Mouse (Mus musculus) limb, embryonic 10.5 days (tissue): Measurements from ENCODE around the gene Sod3. TPM values are rescaled to one million over a fixed set of nuclear protein-coding genes. Genes with fewer than 3 reads are reported as not detected.

Source experiments
- DNase-seq: peaks from one replicate; pipeline ENCODE4 v3.0.0-alpha.2; 2017; ENCODE audit warnings: low spot score
- H3K27ac ChIP-seq: fragments of 300-500 bp; sonication (generic); 2 replicates; pipeline ENCODE4 v1.5.1; 2016; ENCODE audit warnings: mild to moderate bottlenecking
- H3K27me3 ChIP-seq: fragments of 300-500 bp; sonication (generic); 2 replicates; pipeline ENCODE4 v1.6.1; 2016; ENCODE audit warnings: low read depth, mild to moderate bottlenecking; ENCODE audit not compliant: poor library complexity, severe bottlenecking
- H3K36me3 ChIP-seq: fragments of 300-500 bp; sonication (generic); 2 replicates; pipeline ENCODE4 v1.6.1; 2016; ENCODE audit warnings: mild to moderate bottlenecking, moderate library complexity
- H3K4me1 ChIP-seq: fragments of 300-500 bp; sonication (generic); 2 replicates; pipeline ENCODE4 v1.6.1; 2016
- H3K4me3 ChIP-seq: fragments of 300-500 bp; sonication (generic); 2 replicates; pipeline ENCODE4 v1.5.1; 2016; ENCODE audit warnings: mild to moderate bottlenecking, moderate library complexity
- H3K9me3 ChIP-seq: fragments of 300-500 bp; sonication (generic); replicated peaks from 2 replicates; pipeline ENCODE4 v1.6.1; 2016; ENCODE audit warnings: mild to moderate bottlenecking
- WGBS: fragments of 180-500 bp; shearing (Covaris S2); methylation state at CpG from one replicate; pipeline ENCODE4 v1.1.7; 2016; 5-methylcytosine and 5-hydroxymethylcytosine counted together
- polyA plus RNA-seq: library from polyadenylated mRNA; unstranded; fragments of >200 nt; fragmentation: Nextera tagmentation; extraction: Ambion mirVana; gene quantifications from 2 replicates; pipeline ENCODE4 v1.2.1, GENCODE M21; 2016

Sod3 gene
- polyA plus RNA-seq, 1 experiment from 2014 or later = not detected

DNA sequence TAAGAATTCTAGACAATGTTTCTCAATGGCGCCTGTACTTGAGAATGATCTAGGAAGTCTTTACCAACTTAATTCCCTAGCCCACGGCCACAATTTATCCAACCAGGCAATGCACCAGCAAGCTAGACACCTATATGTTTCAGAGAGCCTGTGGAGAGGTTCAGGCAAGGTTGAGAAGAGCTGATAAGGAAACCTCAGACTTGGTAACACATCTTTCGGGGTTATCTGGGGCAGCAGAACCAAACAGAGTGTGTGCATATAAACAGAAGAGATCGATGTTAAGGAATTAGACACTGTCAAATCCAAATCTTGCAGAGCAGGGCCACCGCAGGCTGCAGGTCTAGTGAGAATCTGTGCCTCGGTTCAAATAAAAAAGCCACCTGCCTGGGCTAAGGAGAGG lies 5.5 kb upstream of the Sod3 start:
- Histone ChIP-seq H3K27me3 (no peaks in the 10 kb centered on the region), H3K36me3 (no peaks in the 10 kb centered on the region), H3K27ac (no peak overlapping the region), H3K4me3 (no peak overlapping the region), H3K4me1 (peaks cover 10% of the 10 kb centered on the region), H3K9me3 (no peaks in the 10 kb centered on the region)
- WGBS = 91% methylated on average over 6 of the region's 6 CpGs
- DNase-seq = no peak

DNA sequence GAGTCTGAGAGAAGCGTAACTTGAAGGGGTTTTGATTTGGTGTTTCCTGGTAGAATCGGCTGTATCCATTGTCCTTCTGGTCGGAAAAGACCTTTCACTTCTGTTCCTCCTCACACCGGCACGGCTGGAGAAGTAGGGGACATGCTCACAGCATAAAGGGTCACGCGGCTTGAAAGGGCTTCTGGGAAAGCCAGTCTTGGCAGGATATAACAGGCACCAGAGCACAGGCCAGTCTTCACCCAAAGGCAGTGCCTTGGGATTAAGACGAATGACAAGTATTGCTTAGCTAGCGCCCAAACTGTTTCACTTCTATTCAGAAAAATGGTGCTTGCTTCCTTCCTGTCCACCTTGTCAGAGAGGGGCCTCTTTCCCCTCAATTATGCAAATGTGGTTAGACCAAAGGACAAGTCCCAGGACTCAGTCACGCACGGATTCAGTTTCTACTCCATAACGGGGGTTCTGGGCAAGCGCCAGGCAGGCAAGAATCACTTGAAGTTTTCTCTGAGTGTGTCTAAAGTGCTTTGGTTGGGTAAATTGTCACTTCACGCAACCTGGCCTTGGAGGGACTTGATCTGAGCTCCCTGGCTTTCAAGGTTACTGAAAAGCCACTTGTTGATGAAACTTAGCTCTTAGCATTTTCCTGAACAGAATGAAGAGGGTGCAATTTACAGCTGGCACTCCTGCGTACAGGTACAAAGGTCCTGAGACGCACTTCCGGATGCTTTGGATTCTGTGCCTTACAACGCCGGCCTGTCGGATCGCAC lies 3.1 kb upstream of the Sod3 start:
- Histone ChIP-seq H3K27ac (no peak overlapping the region), H3K4me3 (no peak overlapping the region), H3K27me3 (no peaks in the 10 kb centered on the region), H3K36me3 (no peaks in the 10 kb centered on the region), H3K9me3 (no peaks in the 10 kb centered on the region), H3K4me1 (peaks cover 22% of the 10 kb centered on the region)
- no peak for DNase-seq
- 80% methylated on average over 21 of the region's 21 CpGs for WGBS

DNA sequence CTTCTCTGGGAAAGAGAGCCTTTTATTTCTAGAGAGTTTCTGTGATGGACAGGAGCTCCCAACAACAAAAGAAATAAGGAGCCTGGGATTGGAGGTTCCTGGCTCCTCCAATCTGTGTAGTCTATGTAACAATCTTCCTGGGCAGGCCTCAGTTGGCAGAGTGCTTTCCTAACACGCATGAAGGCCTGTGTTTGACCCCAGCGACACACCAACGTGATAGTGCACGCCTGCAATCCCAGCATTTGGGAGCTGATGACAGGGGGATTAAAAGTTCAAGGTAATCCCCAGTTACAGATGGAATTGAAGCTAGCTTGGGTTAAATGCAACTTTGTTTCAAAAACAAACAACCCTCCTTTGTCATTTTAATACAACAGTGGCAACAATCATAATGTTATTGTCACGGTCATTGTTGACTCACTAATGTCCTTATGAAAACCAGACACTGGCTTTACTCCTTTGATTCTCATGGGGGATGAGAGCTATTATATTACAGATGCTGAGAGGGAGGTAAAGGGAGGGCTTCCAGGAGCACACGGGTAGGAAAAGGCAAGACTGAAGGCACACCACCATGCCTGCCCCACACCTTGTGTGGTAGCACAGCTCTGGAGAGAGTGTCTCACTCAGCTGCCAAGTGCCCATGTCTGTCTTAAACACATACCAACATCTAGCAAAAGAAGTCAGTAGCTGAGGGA lies 669 bp upstream of the Sod3 start:
- no peaks in the 10 kb centered on the region for H3K9me3 ChIP-seq
- peaks cover 17% of the 10 kb centered on the region for H3K4me1 ChIP-seq
- DNase-seq = no peak
- no peaks in the 10 kb centered on the region for H3K36me3 ChIP-seq
- no peak overlapping the region for H3K4me3 ChIP-seq
- 70% methylated on average over 6 of the region's 6 CpGs for WGBS
- H3K27me3 ChIP-seq = peaks cover 1% of the 10 kb centered on the region; the same call in 1 of the 2 replicates
- H3K27ac ChIP-seq = no peak overlapping the region

GRCm38 (mm10) chr5:52364521-52364920 lies 930 bp downstream of the Sod3 start:
- 39% methylated on average over 5 of the region's 5 CpGs for WGBS
- H3K36me3 ChIP-seq = no peaks in the 10 kb centered on the region
- peaks cover 14% of the 10 kb centered on the region for H3K27me3 ChIP-seq
- DNase-seq = no peak
- H3K4me3 ChIP-seq = no peak overlapping the region
- peaks cover 17% of the 10 kb centered on the region for H3K4me1 ChIP-seq
- H3K27ac ChIP-seq = no peak overlapping the region
- no peaks in the 10 kb centered on the region for H3K9me3 ChIP-seq

- Histone ChIP-seq H3K27me3 (peaks cover 14% of the 10 kb centered on the region), H3K4me3 (no peak overlapping the region), H3K9me3 (no peaks in the 10 kb centered on the region), H3K4me1 (peaks cover 13% of the 10 kb centered on the region), H3K27ac (no peak overlapping the region), H3K36me3 (no peaks in the 10 kb centered on the region)
- 93% methylated on average over 5 of the region's 5 CpGs for WGBS
- DNase-seq = no peak
These were observed 2.3 kb downstream of the Sod3 start for GRCm38 (mm10) chr5:52365930-52366329.

DNA sequence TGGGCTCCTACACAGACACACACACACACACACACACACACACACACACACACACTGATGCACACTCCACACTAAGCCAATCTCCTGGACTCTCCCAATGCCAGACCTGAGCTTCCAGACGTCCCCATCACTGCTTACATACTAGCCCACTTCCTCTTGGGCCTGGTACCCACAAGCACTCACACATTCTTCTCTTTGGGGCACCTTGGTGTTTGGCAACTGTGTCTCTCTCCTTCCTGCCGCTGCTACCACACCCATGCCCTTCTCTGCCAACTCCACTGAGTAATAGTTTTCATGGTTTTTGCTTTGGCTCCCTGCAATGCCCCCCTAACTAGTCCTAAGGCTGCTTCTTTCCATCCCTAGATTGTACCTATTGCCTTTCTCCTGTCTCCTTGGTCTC lies 3.1 kb downstream of the Sod3 start:
- 73% methylated on average over 2 of the region's 2 CpGs for WGBS
- Histone ChIP-seq H3K36me3 (no peaks in the 10 kb centered on the region), H3K27me3 (peaks cover 14% of the 10 kb centered on the region), H3K4me3 (no peak overlapping the region), H3K9me3 (no peaks in the 10 kb centered on the region), H3K4me1 (peaks cover 13% of the 10 kb centered on the region), H3K27ac (no peak overlapping the region)
- DNase-seq = no peak

GRCm38 (mm10) chr5:52367866-52368840 lies 4.6 kb downstream of the Sod3 start:
- Histone ChIP-seq H3K27me3 (peaks cover 14% of the 10 kb centered on the region), H3K4me1 (peaks cover 11% of the 10 kb centered on the region), H3K36me3 (no peaks in the 10 kb centered on the region), H3K4me3 (peak overlapping the region; percentile 27; the same call in 1 of the 2 replicates), H3K9me3 (no peaks in the 10 kb centered on the region), H3K27ac (peak overlapping the region; percentile 66)
- 59% methylated on average over 63 of the region's 63 CpGs for WGBS
- peak; percentile 34 for DNase-seq

DNA sequence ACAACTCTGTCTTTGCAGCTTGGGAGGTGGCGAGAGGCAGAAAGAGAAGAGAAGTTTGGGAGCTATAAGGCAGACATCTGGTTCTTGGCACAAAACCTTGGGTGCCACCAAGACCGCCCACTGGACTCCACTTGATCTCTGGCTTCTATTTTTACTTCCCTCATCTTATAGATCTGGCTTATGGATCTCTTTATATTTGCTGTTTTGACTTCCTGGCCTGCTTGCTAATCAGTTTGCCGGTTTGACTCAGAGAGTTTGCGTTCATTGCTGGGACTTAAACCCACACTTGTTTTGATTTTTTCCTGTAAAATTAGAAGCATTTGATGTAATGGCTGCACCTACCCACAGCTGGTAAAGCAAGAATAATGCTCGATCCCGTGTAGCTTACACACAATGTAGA lies 7.3 kb downstream of the Sod3 start:
- Histone ChIP-seq H3K9me3 (no peaks in the 10 kb centered on the region), H3K36me3 (no peaks in the 10 kb centered on the region), H3K4me1 (no peaks in the 10 kb centered on the region), H3K27ac (no peak overlapping the region), H3K4me3 (no peak overlapping the region), H3K27me3 (peaks cover 14% of the 10 kb centered on the region)
- DNase-seq = no peak
- WGBS = 93% methylated on average over 6 of the region's 6 CpGs

- 84% methylated on average over 9 of the region's 9 CpGs for WGBS
- DNase-seq = no peak
- Histone ChIP-seq H3K4me1 (no peaks in the 10 kb centered on the region), H3K36me3 (no peaks in the 10 kb centered on the region), H3K4me3 (no peak overlapping the region), H3K9me3 (no peaks in the 10 kb centered on the region), H3K27ac (no peak overlapping the region), H3K27me3 (no peaks in the 10 kb centered on the region)
These were observed 12.3 kb downstream of the Sod3 start for GRCm38 (mm10) chr5:52375847-52376246.

- no peak overlapping the region for H3K27ac ChIP-seq
- no peak overlapping the region for H3K4me3 ChIP-seq
- H3K4me1 ChIP-seq = no peaks in the 10 kb centered on the region
- no peaks in the 10 kb centered on the region for H3K27me3 ChIP-seq
- no peak for DNase-seq
- no peaks in the 10 kb centered on the region for H3K36me3 ChIP-seq
- WGBS = 84% methylated on average over 8 of the region's 8 CpGs
- H3K9me3 ChIP-seq = no peaks in the 10 kb centered on the region
These were observed 19.2 kb downstream of the Sod3 start for GRCm38 (mm10) chr5:52382837-52383236.

GRCm38 (mm10) chr5:52383748-52384147 lies 20.2 kb downstream of the Sod3 start:
- no peaks in the 10 kb centered on the region for H3K27me3 ChIP-seq
- H3K4me1 ChIP-seq = no peaks in the 10 kb centered on the region
- no peak overlapping the region for H3K4me3 ChIP-seq
- DNase-seq = no peak
- H3K36me3 ChIP-seq = no peaks in the 10 kb centered on the region
- no peak overlapping the region for H3K27ac ChIP-seq
- WGBS = 79% methylated on average over 5 of the region's 5 CpGs
- no peaks in the 10 kb centered on the region for H3K9me3 ChIP-seq

DNA sequence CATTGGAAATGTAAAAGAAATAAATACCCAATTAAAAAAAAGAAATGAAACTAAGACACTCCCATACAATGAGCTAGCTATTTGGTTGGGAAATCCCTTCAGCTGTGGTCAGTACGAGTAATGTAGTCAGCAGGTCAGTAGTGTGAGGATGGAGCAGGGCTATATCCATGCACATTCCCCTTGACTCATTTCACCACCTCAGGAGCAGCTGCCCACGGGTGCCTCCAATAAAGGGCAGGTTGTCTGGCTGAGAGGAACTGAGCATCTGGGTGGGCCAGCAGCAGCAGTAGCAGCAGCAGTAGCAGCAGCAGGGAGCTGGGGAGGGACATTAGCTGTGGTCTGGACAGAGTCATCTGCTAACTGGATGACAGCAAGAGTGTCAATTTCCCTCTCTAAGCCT lies 22.4 kb downstream of the Sod3 start:
- H3K27me3 ChIP-seq = no peaks in the 10 kb centered on the region
- H3K36me3 ChIP-seq = no peaks in the 10 kb centered on the region
- WGBS = 66% methylated on average over 2 of the region's 2 CpGs
- no peaks in the 10 kb centered on the region for H3K9me3 ChIP-seq
- no peaks in the 10 kb centered on the region for H3K4me1 ChIP-seq
- H3K4me3 ChIP-seq = no peak overlapping the region
- no peak overlapping the region for H3K27ac ChIP-seq
- no peak for DNase-seq
